Mouse (Mus musculus): Measurements from ENCODE around the gene Tesmin. TPM values are rescaled to one million over a fixed set of nuclear protein-coding genes. Genes with fewer than 3 reads are reported as not detected.

Gene Tesmin
- 0.34 and 0.45 TPM in 2 replicates for polyA plus RNA-seq (2012; rRNA removed)

GRCm38 (mm10) chr19:3388629-3389057, at the start of gene Tesmin:
Gene Tesmin, plus strand, starts transcription at chr19:3388857.

GRCm38 (mm10) chr19:3414268-3414733, 25.6 kb downstream of the Tesmin start, which contains the start of gene Gal:
Gene Gal, minus strand, starts transcription at chr19:3414544.

Other genes with a start within 250 kb of the Tesmin start
- 67.8 and 70.8 TPM in 2 replicates for gene Mrpl21, start 106.0 kb upstream of the Tesmin start, polyA plus RNA-seq (2012; rRNA removed)
- gene Ighmbp2, start 105.8 kb upstream of the Tesmin start, polyA plus RNA-seq (2012; rRNA removed): 9.1 and 10.8 TPM in 2 replicates
- 18.9 and 20.1 TPM in 2 replicates for gene Cpt1a, start 66.5 kb upstream of the Tesmin start, polyA plus RNA-seq (2012; rRNA removed)
- gene Gal, start 25.7 kb downstream of the Tesmin start, polyA plus RNA-seq (2012; rRNA removed): 4.4 and 12.0 TPM in 2 replicates
- 103 and 109 TPM in 2 replicates for gene Ppp6r3, start 186.9 kb downstream of the Tesmin start, polyA plus RNA-seq (2012; rRNA removed)